Mouse (Mus musculus) sigmoid colon, adult 10 weeks (tissue): ENCODE results near the gene Gal3st3. TPM values are rescaled to one million over a fixed set of nuclear protein-coding genes. Genes with fewer than 3 reads are reported as not detected.

ENCODE experiments used
- polyA plus RNA-seq: library from polyadenylated mRNA; stranded (reverse); fragments of 350-450 nt; fragmentation: Illumina TruSeq; extraction: RNeasy Lipid Tissue Mini Kit (QIAGEN cat#74804); gene quantifications from one replicate; pipeline ENCODE4 v1.2.3, GENCODE M21; 2014; ENCODE audit warnings: low read depth, low replicate concordance

Gal3st3 gene
- not detected for polyA plus RNA-seq

GRCm38 (mm10) chr19:5297903-5298800, at the start of gene Gal3st3:
Gene Gal3st3 (plus strand): TSS chr19:5298331.

GRCm38 (mm10) chr19:5272801-5273733, 25.1 kb upstream of the Gal3st3 start, which contains the start of gene Pacs1:
Gene Pacs1 (minus strand): TSS chr19:5273119.

GRCm38 (mm10) chr19:5294972-5295735, 3.0 kb upstream of the Gal3st3 start, which contains the start of gene Sf3b2:
Gene Sf3b2 (minus strand): TSS chr19:5295455.

GRCm38 (mm10) chr19:5335441-5335840, 37.3 kb downstream of the Gal3st3 start, which contains the start of gene Catsper1:
Gene Catsper1 (plus strand): TSS chr19:5335741.

GRCm38 (mm10) chr19:5349502-5349873, 51.4 kb downstream of the Gal3st3 start, which contains the start of gene Cst6:
Gene Cst6 (minus strand): TSS chr19:5349574.

Other genes with a start within 250 kb of the Gal3st3 start
- gene Rin1, start 247.8 kb upstream of the Gal3st3 start, polyA plus RNA-seq: 0.66 TPM
- 0.32 TPM for gene Cd248, start 230.3 kb upstream of the Gal3st3 start, polyA plus RNA-seq
- gene Tmem151a, start 212.8 kb upstream of the Gal3st3 start, polyA plus RNA-seq: not detected
- gene Yif1a, start 209.8 kb upstream of the Gal3st3 start, polyA plus RNA-seq: 17.9 TPM
- gene Cnih2, start 199.8 kb upstream of the Gal3st3 start, polyA plus RNA-seq: not detected
- gene Rab1b, start 191.3 kb upstream of the Gal3st3 start, polyA plus RNA-seq: 2.5 TPM
- gene Klc2, start 179.8 kb upstream of the Gal3st3 start, polyA plus RNA-seq: 0.25 TPM
- gene Pacs1, start 25.2 kb upstream of the Gal3st3 start, polyA plus RNA-seq: 3.0 TPM
- 39.8 TPM for gene Sf3b2, start 2.9 kb upstream of the Gal3st3 start, polyA plus RNA-seq
- not detected for gene Catsper1, start 37.4 kb downstream of the Gal3st3 start, polyA plus RNA-seq
- gene Cst6, start 51.2 kb downstream of the Gal3st3 start, polyA plus RNA-seq: not detected
- 12.6 TPM for gene Eif1ad, start 68.4 kb downstream of the Gal3st3 start, polyA plus RNA-seq
- gene Banf1, start 68.8 kb downstream of the Gal3st3 start, polyA plus RNA-seq: 4.6 TPM
- 2.6 TPM for gene Sart1, start 90.4 kb downstream of the Gal3st3 start, polyA plus RNA-seq
- gene Tsga10ip, start 104.2 kb downstream of the Gal3st3 start, polyA plus RNA-seq: not detected
- gene Drap1, start 126.6 kb downstream of the Gal3st3 start, polyA plus RNA-seq: 3.4 TPM
- 0.38 TPM for gene AI837181, start 126.8 kb downstream of the Gal3st3 start, polyA plus RNA-seq
- not detected for gene Fosl1, start 149.2 kb downstream of the Gal3st3 start, polyA plus RNA-seq
- 1.2 TPM for gene Ccdc85b, start 159.6 kb downstream of the Gal3st3 start, polyA plus RNA-seq
- 5.7 TPM for gene Fibp, start 162.3 kb downstream of the Gal3st3 start, polyA plus RNA-seq
- not detected for gene Ctsw, start 170.2 kb downstream of the Gal3st3 start, polyA plus RNA-seq
- 0.60 TPM for gene Efemp2, start 175.6 kb downstream of the Gal3st3 start, polyA plus RNA-seq
- 0.69 TPM for gene Mus81, start 190.1 kb downstream of the Gal3st3 start, polyA plus RNA-seq
- gene Cfl1, start 192.1 kb downstream of the Gal3st3 start, polyA plus RNA-seq: 183 TPM
- not detected for gene 1700020D05Rik, start 205.5 kb downstream of the Gal3st3 start, polyA plus RNA-seq
- gene Snx32, start 212.2 kb downstream of the Gal3st3 start, polyA plus RNA-seq: 0.25 TPM